Mouse (Mus musculus) layer of hippocampus, postnatal 10 days (tissue): ENCODE results near the gene Tyms. TPM values are rescaled to one million over a fixed set of nuclear protein-coding genes. Genes with fewer than 3 reads are reported as not detected.
"Not testable (repeated sequence)": the region's sequence is repeated elsewhere in the genome, so short reads cannot be mapped to it uniquely, and the experiment has no call there.

Experiments used
- DNase-seq, 2 experiments: peaks; one replicate each; pipeline ENCODE4 v3.0.0; 2021; ENCODE audit warnings: low spot score in 2 of 2
- total RNA-seq, 2 experiments: library from RNA; stranded (reverse); gene quantifications; 2 replicates each; pipeline ENCODE4 v1.2.3; 2021

Tyms gene
- total RNA-seq, 2 experiments from 2014 or later: 9.4 to 9.5 TPM

DNA sequence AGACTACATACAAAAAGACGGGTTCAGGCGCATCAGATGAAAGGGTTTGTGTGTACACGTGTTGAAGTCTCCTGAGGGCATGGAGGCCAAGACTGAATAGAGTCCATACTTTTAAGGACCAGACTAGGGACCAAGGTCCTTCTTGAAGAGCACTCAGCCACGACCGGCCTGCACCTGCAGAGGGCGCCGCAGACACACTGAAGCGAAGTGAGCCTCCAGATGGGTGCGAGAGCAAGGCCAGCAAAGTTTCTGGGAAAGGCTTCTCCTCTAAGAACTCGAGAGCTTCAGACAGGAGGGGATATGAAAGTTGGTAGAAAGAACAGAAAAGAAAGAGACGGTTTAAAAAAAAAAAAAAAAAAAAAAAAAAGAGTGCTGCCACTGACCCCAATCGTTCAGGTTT lies 30.9 kb upstream of the Tyms start:
- peak; percentile 73 to 75 for DNase-seq

DNA sequence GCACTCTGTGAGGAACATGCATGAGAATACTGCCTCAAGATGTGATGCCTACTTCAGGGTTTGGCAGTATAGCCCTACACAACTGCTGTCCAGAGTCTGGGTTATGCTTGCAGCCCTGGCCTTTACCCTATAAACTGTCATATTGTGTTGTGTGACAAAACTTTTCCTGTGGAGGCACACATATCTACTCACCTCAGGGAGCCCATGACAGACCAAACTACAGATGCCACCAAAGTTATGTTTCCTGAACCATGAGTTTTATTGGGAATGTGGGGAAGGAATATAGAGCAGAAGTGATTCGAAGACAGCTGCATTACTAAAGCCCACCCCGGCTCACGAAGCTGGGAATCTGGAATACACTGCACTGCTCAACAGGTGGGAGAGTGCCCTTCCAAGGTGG lies 29.9 kb upstream of the Tyms start:
- DNase-seq: peak in 1 of 2 experiments; percentile 5

DNA sequence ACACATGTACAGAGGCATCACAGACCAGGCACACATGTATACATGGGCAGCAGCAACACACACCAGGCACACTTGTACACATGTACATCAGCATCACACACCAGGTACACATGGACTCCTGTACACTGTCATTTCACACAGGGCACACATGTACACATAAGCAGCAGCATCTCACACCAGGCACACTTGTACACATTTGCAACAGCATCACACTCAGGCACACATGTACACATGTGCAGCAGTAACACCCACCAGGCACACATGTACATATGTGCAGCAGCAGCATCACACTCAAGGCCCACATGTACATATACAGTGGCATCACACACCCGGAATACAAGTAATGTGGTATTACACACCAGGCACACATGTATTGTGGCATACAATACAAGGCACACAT lies 24.8 kb upstream of the Tyms start:
- DNase-seq: no peak

DNA sequence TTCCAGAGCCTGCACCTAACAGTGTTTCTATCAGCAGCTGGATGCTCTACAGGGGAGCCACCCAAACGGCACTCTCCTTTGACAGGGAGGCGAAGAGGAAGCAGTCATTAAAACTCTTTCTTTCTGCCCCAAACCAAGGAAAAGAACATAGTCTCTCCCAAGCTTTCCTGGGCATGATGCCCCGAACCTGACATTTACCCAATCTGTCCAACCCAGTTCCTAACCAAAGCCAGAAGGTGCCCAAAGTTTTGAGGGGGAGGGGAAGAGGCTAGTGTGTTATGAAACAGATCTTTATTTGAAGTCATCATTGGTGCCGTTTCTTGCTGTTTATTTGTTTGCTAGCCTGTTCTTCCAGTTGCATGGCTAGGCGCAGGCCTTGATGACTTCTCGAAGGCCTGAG lies 22.3 kb upstream of the Tyms start:
- no peak for DNase-seq

DNA sequence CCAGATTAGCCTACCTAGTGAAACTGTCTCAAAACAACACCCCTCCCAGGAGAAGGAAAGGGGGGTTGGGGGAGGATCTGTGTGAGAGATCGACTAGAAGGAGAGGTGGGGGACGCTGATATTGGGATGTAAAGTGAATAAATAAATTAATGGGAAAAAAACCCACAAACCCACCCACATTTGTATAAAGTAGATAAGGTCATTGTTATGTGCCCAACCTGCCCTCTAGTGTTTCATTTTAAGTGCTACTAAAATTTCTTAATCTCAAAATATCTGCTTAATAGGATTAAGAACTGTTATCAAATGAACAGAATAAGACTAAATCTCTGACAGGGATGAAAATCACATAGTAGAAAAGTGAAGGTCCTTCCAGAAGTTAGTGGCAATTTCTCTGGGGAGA lies 21.0 kb upstream of the Tyms start:
- DNase-seq: no peak

DNA sequence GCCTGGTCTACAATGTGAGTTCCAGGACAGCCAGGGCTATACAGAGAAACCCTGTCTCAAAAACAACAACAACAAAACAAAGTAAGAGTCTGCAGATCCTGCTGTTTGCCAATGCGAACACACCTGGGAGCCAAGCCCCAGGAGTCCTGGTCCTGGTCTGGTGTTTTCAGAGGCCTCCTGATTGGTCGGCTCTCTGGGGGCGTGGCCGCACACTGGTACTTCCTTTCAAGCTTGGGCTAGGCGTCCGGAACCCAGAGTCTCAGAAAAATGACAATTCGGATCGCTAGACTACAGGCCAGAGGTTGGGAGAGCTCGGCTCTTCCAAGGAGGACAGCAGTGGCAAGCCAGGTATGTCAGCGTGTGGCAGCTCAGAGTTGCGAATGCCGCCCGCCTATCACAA lies 19.3 kb upstream of the Tyms start:
- DNase-seq: no peak

DNA sequence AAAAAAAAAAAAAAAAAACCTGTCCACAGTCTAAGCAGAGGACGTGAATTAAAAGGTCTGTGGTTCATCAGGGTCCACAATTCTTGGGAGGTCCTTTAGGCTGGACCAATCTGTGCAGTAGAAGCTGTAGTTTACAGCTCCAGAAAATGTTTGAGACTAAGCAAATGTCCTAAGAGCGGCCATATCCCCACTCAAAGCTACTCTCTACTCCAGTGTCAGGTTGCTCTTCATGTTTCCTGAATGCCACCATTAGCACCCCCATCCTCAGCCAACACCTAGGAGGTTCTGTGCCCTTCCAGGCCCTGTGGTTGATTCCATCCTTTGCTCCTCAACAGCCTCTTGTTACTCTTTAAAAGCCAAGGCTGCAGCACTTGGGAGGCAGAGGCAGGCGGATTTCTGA lies 1.0 kb downstream of the Tyms start:
- DNase-seq: no peak

DNA sequence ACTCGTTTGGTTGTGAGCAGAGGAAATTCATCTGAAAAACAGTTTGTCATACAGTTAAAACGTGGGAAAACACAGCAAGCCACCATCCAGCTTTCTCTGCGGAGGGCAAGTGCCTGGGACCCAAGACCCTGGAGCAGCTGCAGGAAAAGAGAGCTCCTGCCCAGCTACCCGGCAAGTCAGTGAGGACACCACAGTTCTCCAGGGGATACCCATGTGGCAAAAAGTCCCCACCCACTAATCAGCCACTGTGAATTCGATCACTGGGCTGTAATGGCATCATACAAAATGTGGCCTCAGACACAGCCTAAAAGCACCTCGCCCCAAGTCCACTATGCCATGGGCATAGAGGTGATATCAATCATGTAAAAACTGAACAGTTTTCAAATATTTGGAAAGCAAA lies 1.7 kb downstream of the Tyms start:
- DNase-seq: no peak

DNA sequence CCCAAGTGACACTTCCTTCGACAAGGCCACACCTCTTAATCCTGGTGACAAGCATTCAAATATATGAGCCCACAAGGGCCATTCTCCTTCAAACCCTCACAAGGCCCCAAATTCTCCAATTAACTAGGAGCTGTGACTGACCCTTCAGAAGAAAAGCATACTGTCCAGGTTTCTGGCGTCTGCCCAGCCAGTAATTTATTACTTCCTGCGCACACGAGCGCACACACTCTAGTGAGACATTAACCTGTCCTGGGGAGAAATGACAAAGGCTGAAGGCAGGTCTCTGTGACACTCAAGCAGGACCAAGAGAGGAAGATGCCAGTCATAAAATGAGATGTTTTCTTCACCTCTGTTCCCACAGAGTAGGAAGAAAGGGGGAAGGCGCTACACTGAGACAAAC lies 5.7 kb downstream of the Tyms start:
- DNase-seq: no peak

DNA sequence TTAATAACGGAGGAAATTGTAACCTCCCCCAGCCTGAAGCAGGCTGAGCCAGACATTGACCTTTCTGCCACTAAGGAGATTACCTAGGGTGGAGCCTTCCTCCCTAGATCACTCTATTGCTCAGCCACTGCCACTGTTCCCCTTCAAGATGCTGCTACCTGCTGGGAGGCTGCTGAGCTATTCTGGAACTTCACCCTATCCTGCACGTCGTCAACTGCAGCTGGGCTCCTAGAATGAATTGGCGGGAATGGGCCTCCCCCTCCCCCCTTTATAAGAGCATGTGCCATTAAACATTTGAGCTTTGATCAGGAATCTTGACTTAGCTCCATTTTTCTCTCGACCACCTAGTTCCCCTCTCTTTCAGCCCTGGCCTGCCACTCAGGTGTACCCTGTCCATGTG lies 13.8 kb downstream of the Tyms start:
- not testable (repeated sequence) for DNase-seq

DNA sequence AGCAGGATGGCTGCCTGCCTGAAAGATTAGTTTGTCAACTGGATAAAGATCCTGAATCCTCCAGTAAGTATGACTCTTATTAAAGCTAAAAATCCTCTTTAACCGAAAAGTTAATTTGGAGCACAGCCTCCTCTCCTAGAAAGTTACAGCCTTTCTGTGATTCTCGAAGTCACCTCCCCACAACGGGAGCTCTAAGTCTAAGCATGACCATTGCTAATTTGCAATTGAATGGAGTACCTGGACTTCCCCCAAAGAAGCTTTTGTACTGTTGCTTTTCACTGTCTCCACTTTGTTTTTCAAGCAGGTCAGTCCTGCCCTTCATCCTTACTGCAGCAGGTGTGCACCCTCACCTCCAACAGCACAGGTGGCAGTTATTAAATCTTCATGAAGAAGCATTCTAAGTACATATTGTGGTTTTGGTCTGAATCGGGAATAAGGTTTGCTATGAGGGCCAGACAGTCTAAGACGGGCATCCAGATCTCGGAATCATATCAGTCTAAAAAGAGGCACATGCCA lies 15.1 kb downstream of the Tyms start:
- DNase-seq: no peak

DNA sequence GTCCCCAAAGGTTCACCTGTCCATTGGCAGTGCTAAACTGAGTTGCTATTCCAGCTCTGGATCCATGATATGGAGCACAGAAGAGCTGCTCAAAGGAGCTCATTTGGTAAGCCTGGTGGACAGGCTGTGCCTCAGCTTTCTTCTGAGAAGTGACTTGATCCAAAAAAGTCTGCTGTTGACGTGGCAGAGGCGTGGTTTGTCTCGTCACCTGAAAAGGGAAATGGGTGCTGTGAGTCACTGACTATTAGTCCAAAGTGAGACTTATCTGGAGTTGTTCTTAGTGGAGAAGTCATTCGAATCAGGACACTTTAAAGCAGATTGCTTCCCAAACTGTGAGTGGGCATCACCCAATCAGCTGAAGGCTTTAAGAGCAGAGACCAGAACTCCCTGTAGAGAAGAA lies 33.6 kb downstream of the Tyms start:
- DNase-seq: not testable (repeated sequence)

DNA sequence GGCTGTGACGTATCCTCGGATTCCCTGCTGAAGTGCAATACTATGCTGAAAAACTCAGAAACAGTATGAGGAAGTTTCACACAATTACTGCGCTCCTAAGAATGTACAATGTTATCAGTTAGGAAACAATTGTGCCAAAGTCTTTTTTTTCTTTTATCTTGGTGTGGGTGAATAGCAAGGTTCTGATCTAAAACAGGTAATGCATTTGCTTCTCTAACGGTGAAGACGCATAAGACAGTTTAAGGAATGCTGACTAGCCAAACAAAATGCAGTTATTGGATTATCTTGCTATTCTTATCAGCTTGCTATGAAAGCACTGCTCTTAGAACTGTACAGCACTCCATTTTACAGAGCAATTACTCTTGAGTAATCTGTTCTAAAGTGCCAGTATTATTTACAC lies 34.1 kb downstream of the Tyms start:
- DNase-seq: not testable (repeated sequence)

DNA sequence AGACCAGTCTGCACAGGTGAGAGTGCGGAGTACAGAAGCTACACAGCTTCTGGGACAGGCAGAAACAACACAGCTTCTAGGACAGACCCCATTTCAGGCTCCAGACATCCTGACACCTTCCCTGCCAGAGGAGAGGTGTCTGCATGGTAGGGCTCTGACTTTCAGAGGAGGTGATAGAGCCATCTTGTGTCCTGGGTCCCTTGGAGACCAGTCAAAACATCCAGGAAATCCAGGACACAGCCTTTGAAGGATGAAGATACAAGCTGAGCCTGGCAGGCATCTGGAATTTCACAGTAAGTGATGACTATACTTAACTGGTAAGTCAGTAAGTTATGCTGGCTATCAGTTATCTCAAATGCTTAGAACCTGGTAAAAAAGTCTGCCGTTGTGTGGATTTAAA lies 36.3 kb downstream of the Tyms start:
- DNase-seq: not testable (repeated sequence)

DNA sequence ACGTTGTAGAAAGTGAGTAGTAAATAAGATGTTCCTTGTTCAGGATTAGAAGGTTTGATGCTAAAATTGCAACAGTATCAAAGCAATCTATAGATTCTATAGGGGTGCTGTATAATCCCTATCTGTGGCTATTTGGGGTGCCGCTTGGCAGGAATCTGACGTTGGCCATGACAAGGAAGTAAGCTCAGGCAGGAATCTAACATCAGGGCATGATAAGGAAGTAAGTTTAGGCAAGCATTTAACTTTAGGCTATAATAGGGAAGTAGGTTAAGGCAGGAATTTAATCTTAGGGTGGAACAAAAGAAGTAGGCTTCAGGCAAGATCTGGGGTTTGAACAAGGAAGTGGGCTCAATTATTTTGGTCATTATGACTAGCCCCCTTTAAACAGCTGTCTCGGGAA lies 37.6 kb downstream of the Tyms start:
- not testable (repeated sequence) for DNase-seq

DNA sequence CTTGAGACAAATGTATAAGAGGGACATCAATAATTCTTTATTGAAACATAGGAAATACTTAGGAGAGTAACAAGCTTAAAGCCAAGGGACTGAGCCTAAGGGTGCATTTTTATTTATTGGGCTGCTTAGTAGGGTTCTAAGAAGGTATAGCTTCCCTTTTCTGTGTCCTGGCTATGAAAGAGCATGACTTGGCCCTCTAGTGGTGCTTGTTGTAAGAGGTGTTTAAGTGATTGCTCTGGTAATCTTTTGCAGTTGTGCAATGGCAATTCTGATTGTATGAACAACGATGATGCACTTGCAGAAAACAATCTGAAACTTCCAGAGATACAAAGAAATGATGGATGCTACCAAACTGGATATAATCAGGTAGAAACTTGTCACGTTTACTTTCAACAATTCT lies 58.8 kb downstream of the Tyms start:
- DNase-seq: no peak

DNA sequence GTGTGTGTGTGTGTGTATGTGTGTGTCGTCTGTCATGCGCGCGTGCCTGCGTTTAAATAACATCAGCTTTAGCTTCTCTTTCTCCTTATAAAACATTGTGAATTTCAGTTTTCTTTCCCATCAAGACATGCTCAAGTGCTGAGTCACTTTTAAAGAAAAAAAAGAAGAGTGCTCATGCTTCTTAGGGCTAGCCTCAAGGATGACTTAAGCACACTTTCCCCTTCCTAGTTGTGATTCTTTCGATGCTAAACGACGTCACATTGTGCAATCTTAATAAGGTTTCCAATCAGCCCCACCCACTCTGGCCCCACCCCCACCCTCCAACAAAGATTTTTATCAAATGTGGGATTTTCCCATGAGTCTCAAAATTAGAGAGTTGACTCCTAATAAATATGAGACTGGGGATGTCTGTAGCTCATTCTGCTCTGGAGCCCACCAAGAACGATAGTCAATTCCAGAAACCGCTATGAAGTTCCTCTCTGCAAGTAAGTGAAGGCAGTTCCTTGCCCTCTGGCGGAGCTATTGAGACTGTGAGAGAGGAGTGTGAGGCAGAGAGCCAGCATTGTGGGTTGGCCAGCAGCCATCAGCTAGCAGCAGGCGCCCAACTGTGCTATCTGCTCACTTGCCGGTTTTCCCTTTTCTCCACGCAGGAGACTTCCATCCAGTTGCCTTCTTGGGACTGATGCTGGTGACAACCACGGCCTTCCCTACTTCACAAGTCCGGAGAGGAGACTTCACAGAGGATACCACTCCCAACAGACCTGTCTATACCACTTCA lies 60.5 kb downstream of the Tyms start, which contains the start of gene Il6:
Il6 (plus strand) TSS at position 389 of the 778 bp plus-strand sequence.
- DNase-seq: peak; percentile 94 to 96

Other genes with a start within 250 kb of the Tyms start
- not detected for gene Il6, start 60.5 kb downstream of the Tyms start, total RNA-seq
- gene Garem2, start 31.5 kb upstream of the Tyms start, total RNA-seq: 10 to 100 TPM; 14.5 to 15.8 TPM
- 1 to 10 TPM; 5.0 TPM for gene 3110082J24Rik, start 32.5 kb upstream of the Tyms start, total RNA-seq
- 10 to 100 TPM; 69.7 to 95.5 TPM for gene Hadha, start 81.5 kb upstream of the Tyms start, total RNA-seq
- gene Hadhb, start 81.6 kb upstream of the Tyms start, total RNA-seq: 10 to 100 TPM; 68.6 to 75.7 TPM
- gene Adgrf3, start 132.1 kb upstream of the Tyms start, total RNA-seq: not detected
- gene Selenoi, start 159.0 kb upstream of the Tyms start, total RNA-seq: 10 to 100 TPM; 59.5 to 61.1 TPM
- gene Drc1, start 207.8 kb upstream of the Tyms start, total RNA-seq: 10 to 100 TPM; 16.3 to 16.5 TPM